Mouse (Mus musculus) embryonic stem cell, embryonic (primary cell): ENCODE measurements around the gene Hist2h4.

Experiments
- CTCF ChIA-PET, 4 experiments: fragments of 300-600 bp in 2 of 4; fragments of 350-600 bp in 2 of 4; sonication (Branson Sonifier 250); formaldehyde crosslinking; loops; one replicate each; lab custom pipeline; 2022; ENCODE audit warnings: inconsistent platforms in 2 of 4; lab: Charles Lee
- POLR2A ChIA-PET, 4 experiments: fragments of 300-600 bp in 2 of 4; fragments of 350-600 bp in 2 of 4; sonication (Branson Sonifier 250); formaldehyde crosslinking; loops; one replicate each; lab custom pipeline; 2022; ENCODE audit warnings: antibody characterized with exemption in 4 of 4, inconsistent platforms in 1 of 4; lab: Charles Lee

The Hist2h4 gene

GRCm38 (mm10) chr3:96262979-96263550, at the start of gene Hist2h4:
Hist2h4 (minus strand) TSS chr3:96263311.
- POLR2A ChIA-PET = interaction anchor here (0.6 to 3.9 kb wide), 112 partner anchors 9 to 1177 kb away, joined by 3 to 137 read pairs (median 4); partner anchors contain the start of genes Bola1 (in 4 of the 4), Hist2h2aa2 (in 4 of the 4), Hist2h2ab (in 4 of the 4) and Hist2h2ac (in 4 of the 4)
- CTCF ChIA-PET = interaction anchor here (0.6 to 2.9 kb wide), 14 partner anchors 15 to 240 kb away, joined by 3 to 28 read pairs (median 4); partner anchors contain the start of genes Bola1 (in 2 of the 4) and Hist2h2ab (in 2 of the 4)

- ChIA-PET CTCF (no interaction called here), POLR2A (interaction anchor here in 3 of 4 experiments (0.6 to 2.2 kb wide), 7 partner anchors 12 to 233 kb away, joined by 3 to 7 read pairs (median 3); no protein-coding TSS in a partner anchor)
These were observed 49.4 kb upstream of the Hist2h4 start for GRCm38 (mm10) chr3:96312341-96313098.

- CTCF ChIA-PET = no interaction called here
- POLR2A ChIA-PET = interaction anchor here in 1 of 4 experiments (1.2 to 1.3 kb wide), 2 partner anchors 17 to 40 kb away, joined by 4 read pairs; partner anchors contain the start of gene Hist2h2bb
These were observed 46.3 kb upstream of the Hist2h4 start for GRCm38 (mm10) chr3:96309441-96309840.

GRCm38 (mm10) chr3:96306506-96306905, 43.4 kb upstream of the Hist2h4 start:
- POLR2A ChIA-PET = interaction anchor here in 2 of 4 experiments (0.6 to 4.4 kb wide), 2 partner anchors 10 to 29 kb away, joined by 3 to 18 read pairs; no protein-coding TSS in a partner anchor

GRCm38 (mm10) chr3:96302076-96302475, 39.0 kb upstream of the Hist2h4 start:
- ChIA-PET CTCF (interaction anchor here in 3 of 4 experiments (0.6 to 2.2 kb wide), 3 partner anchors 15 to 24 kb away, joined by 3 to 8 read pairs (median 3); no protein-coding TSS in a partner anchor), POLR2A (interaction anchor here in 3 of 4 experiments (0.5 to 2.7 kb wide), 7 partner anchors 9 to 139 kb away, joined by 3 to 16 read pairs (median 3); partner anchors contain the start of genes Hist2h2bb (in 1 of the 3) and Hist2h3b (in 1 of the 3))

More at GRCm38 (mm10) chr3:96306506-96306905, 43.4 kb upstream of the Hist2h4 start:
- CTCF ChIA-PET = interaction anchor here in 1 of 4 experiments (0.5 to 0.6 kb wide), 2 partner anchors 138 to 333 kb away, joined by 3 to 8 read pairs; no protein-coding TSS in a partner anchor

- POLR2A ChIA-PET = interaction anchor here in 3 of 4 experiments (0.6 to 2.7 kb wide), 14 partner anchors 8 to 419 kb away, joined by 3 to 16 read pairs (median 3); partner anchors contain the start of genes Hist2h2bb (in 2 of the 3), Ciart (in 1 of the 3), Hist2h3b (in 1 of the 3) and Polr3gl (in 1 of the 3)
- CTCF ChIA-PET = interaction anchor here in 3 of 4 experiments (0.6 to 2.2 kb wide), 6 partner anchors 13 to 1182 kb away, joined by 3 to 8 read pairs (median 3); no protein-coding TSS in a partner anchor
These were observed 37.8 kb upstream of the Hist2h4 start for GRCm38 (mm10) chr3:96300706-96301529.

GRCm38 (mm10) chr3:96299562-96299961, 36.5 kb upstream of the Hist2h4 start:
- POLR2A ChIA-PET = interaction anchor here in 3 of 4 experiments (0.6 to 2.7 kb wide), 5 partner anchors 10 to 115 kb away, joined by 3 to 16 read pairs (median 4); partner anchors contain the start of genes Hist2h2bb (in 1 of the 3) and Hist2h3b (in 1 of the 3)
- CTCF ChIA-PET = interaction anchor here in 2 of 4 experiments (0.6 to 1.2 kb wide), 3 partner anchors 22 to 696 kb away, joined by 3 to 4 read pairs (median 3); no protein-coding TSS in a partner anchor

GRCm38 (mm10) chr3:96298360-96298759, 35.2 kb upstream of the Hist2h4 start:
- ChIA-PET CTCF (interaction anchor here in 1 of 4 experiments (0.8 kb wide), 1 partner anchor 20 kb away, joined by 3 read pairs; no protein-coding TSS in a partner anchor), POLR2A (interaction anchor here in 2 of 4 experiments (0.9 to 2.1 kb wide), 3 partner anchors 15 to 29 kb away, joined by 3 to 7 read pairs (median 3); no protein-coding TSS in a partner anchor)

- POLR2A ChIA-PET = interaction anchor here in 2 of 4 experiments (0.6 to 0.7 kb wide), 3 partner anchors 16 to 1320 kb away, joined by 3 read pairs; no protein-coding TSS in a partner anchor
- CTCF ChIA-PET = interaction anchor here in 2 of 4 experiments (0.9 to 1.5 kb wide), 2 partner anchors 9 to 16 kb away, joined by 3 to 4 read pairs; no protein-coding TSS in a partner anchor
These were observed 30.7 kb upstream of the Hist2h4 start, which contains the start of gene Fcgr1 for GRCm38 (mm10) chr3:96293787-96294186. Fcgr1 (minus strand) TSS chr3:96293969.

- CTCF ChIA-PET = interaction anchor here in 2 of 4 experiments (0.9 to 1.5 kb wide), 2 partner anchors 9 to 15 kb away, joined by 3 to 4 read pairs; no protein-coding TSS in a partner anchor
These were observed 30.3 kb upstream of the Hist2h4 start for GRCm38 (mm10) chr3:96293368-96293767.

GRCm38 (mm10) chr3:96292641-96293040, 29.5 kb upstream of the Hist2h4 start:
- ChIA-PET POLR2A (interaction anchor here in 2 of 4 experiments (0.7 to 1.6 kb wide), 4 partner anchors 9 to 31 kb away, joined by 3 to 7 read pairs (median 3); partner anchors contain the start of gene Hist2h2bb (in 1 of the 2)), CTCF (interaction anchor here in 1 of 4 experiments (1.1 kb wide), 1 partner anchor 15 kb away, joined by 5 read pairs; no protein-coding TSS in a partner anchor)

More at GRCm38 (mm10) chr3:96293368-96293767, 30.3 kb upstream of the Hist2h4 start:
- POLR2A ChIA-PET = interaction anchor here in 2 of 4 experiments (0.6 to 1.6 kb wide), 4 partner anchors 8 to 43 kb away, joined by 3 to 7 read pairs (median 4); partner anchors contain the start of gene Hist2h2bb (in 1 of the 2)

- POLR2A ChIA-PET = interaction anchor here in 3 of 4 experiments (1.0 to 1.6 kb wide), 7 partner anchors 13 to 36 kb away, joined by 3 to 7 read pairs (median 4); partner anchors contain the start of genes Hist2h2bb (in 3 of the 3) and Hist2h4 (in 1 of the 3)
- CTCF ChIA-PET = interaction anchor here in 2 of 4 experiments (0.6 kb wide), 2 partner anchors 13 to 415 kb away, joined by 3 to 4 read pairs; no protein-coding TSS in a partner anchor
These were observed 27.6 kb upstream of the Hist2h4 start for GRCm38 (mm10) chr3:96290727-96291126.

GRCm38 (mm10) chr3:96289201-96289600, 26.1 kb upstream of the Hist2h4 start:
- ChIA-PET POLR2A (interaction anchor here in 3 of 4 experiments (0.7 to 10.0 kb wide), 12 partner anchors 11 to 194 kb away, joined by 3 to 59 read pairs (median 3); partner anchors contain the start of genes Hist2h2bb (in 2 of the 3), Hist2h3b (in 1 of the 3) and Hist2h4 (in 1 of the 3)), CTCF (interaction anchor here in 2 of 4 experiments (0.7 to 2.3 kb wide), 3 partner anchors 11 to 125 kb away, joined by 3 to 7 read pairs (median 3); no protein-coding TSS in a partner anchor)

- ChIA-PET CTCF (interaction anchor here (0.5 to 3.5 kb wide), 19 partner anchors 9 to 406 kb away, joined by 3 to 28 read pairs (median 4); partner anchors contain the start of genes Hist2h2bb (in 1 of the 4) and Hist2h4 (in 1 of the 4)), POLR2A (interaction anchor here in 3 of 4 experiments (0.5 to 10.0 kb wide), 13 partner anchors 9 to 53 kb away, joined by 3 to 59 read pairs (median 5); partner anchors contain the start of genes Hist2h2bb (in 2 of the 3) and Hist2h3b (in 1 of the 3))
These were observed 24.2 kb upstream of the Hist2h4 start for GRCm38 (mm10) chr3:96287334-96287733.

GRCm38 (mm10) chr3:96284457-96284856, 21.3 kb upstream of the Hist2h4 start:
- CTCF ChIA-PET = interaction anchor here in 2 of 4 experiments (0.6 to 1.6 kb wide), 4 partner anchors 9 to 209 kb away, joined by 3 to 4 read pairs (median 3); partner anchors contain the start of gene Fcgr1 (in 1 of the 2)
- POLR2A ChIA-PET = interaction anchor here in 3 of 4 experiments (0.7 to 10.0 kb wide), 20 partner anchors 11 to 219 kb away, joined by 3 to 59 read pairs (median 5); partner anchors contain the start of genes Hist2h2bb (in 2 of the 3), Hist2h3b (in 2 of the 3), Bola1 (in 1 of the 3) and Hist2h2ab (in 1 of the 3)
